ENCODE assay signal across 9 mouse cellular contexts in the genomic region with DNA sequence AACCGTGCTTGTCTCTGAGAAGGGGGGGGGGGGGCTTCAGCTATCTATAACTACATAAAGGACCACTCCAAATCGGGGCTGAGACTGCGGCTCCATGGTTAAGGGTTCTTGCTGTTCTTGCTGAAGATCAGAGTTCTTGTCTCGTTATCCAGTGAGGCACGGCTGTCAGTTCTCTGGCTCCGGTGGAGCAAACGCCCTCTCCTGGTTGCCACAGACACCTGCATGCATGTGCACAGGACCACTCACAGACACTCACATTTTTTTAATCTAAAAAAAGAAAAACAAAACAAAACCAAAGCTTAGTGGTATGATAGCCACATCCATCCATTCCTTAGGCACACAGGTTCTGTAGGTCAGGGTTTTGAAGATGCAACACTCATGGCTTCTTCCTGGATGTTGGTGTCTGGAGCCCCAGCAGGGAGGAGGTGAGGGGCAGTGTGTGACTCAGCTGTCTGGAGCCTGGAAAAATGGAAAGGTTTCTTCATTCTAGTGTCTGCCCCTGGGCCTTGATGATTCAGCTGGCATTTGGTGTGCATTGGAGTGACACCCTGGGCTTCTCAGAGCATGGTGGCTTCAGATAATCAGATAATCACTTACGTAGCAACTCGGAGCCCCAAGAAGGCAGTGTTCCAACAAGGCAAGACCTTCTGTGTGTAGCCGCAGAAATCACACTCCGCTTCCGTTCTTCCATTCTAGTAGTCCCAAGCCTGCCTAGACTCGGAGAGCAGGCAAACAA.
DNase-seq lines count a peak whose midpoint lies in the region; ATAC-seq and TF ChIP-seq lines count a peak whose summit lies in the region.
"Had no signal": no experiment of that assay in that cellular context is flagged by ENCODE, and none has a peak within 500 bp of the region (broad histone marks: within the 10 kb centered on the region; RNA-seq: fewer than 3 reads in every experiment).

No protein-coding gene starts in this region.

- DNase-seq in liver, embryonic 14.5 days (ENCODE audit: low read depth in 3 of 3, low spot score in 3 of 3), result no peak
- DNase-seq in Muller cell, postnatal 12 days (ENCODE audit: inconsistent ontology term), result peak; percentile 72
- DNase-seq in brain, adult 2 months (ENCODE audit: low read depth, low spot score), result peak; percentile 14
- no peak for DNase-seq in limb, embryonic 10.5 days (ENCODE audit: low spot score)
- DNase-seq in urinary bladder, postnatal 25 days (ENCODE audit: low spot score), result no peak

- H3K27me3 ChIP-seq in liver, embryonic 14.5 days (ENCODE audit: control insufficient read depth, insufficient read depth, low read length), result no peaks in the 10 kb centered on the region
- no peaks in the 10 kb centered on the region for H3K27me3 ChIP-seq in liver, embryonic 12.5 days (replicated peaks)
- H3K27me3 ChIP-seq in E14TG2a.4 (ENCODE audit: insufficient read depth, low read length), result 0 out of 2 replicates have a peak, but pooled peaks cover 7% of the 10 kb centered on the region
- H3K27me3 ChIP-seq in limb, embryonic 10.5 days (ENCODE audit: low read depth, poor library complexity, severe bottlenecking), result no peaks in the 10 kb centered on the region
- H3K27me3 ChIP-seq: hindbrain, embryonic 15.5 days had no signal

- no peak overlapping the region for H3K4me3 ChIP-seq in liver, embryonic 14.5 days (ENCODE audit: insufficient read depth in 1 of 2, low read depth in 2 of 2, low read length in 2 of 2)
- no peak overlapping the region for H3K4me3 ChIP-seq in liver, embryonic 12.5 days
- H3K4me3 ChIP-seq in E14TG2a.4 (replicated peaks; ENCODE audit: low read length), result no peak overlapping the region
- no peak overlapping the region for H3K4me3 ChIP-seq in limb, embryonic 10.5 days
- H3K4me3 ChIP-seq: hindbrain, embryonic 15.5 days had no signal

- H3K27ac ChIP-seq in liver, embryonic 14.5 days, result no peak overlapping the region
- H3K27ac ChIP-seq in liver, embryonic 12.5 days, result no peak overlapping the region
- no peak overlapping the region for H3K27ac ChIP-seq in limb, embryonic 10.5 days
- H3K27ac ChIP-seq: hindbrain, embryonic 15.5 days had no signal

- no peak for ATAC-seq in liver, embryonic 14.5 days (ENCODE audit: insufficient read depth)
- no peak for ATAC-seq in liver, embryonic 12.5 days

- no peaks in the 10 kb centered on the region for H3K9me3 ChIP-seq in liver, embryonic 14.5 days (ENCODE audit: control insufficient read depth, low read length)
- no peaks in the 10 kb centered on the region for H3K9me3 ChIP-seq in liver, embryonic 12.5 days (replicated peaks)
- H3K9me3 ChIP-seq in E14TG2a.4 (ENCODE audit: low read length), result no peaks in the 10 kb centered on the region
- H3K9me3 ChIP-seq in limb, embryonic 10.5 days (replicated peaks), result no peaks in the 10 kb centered on the region
- H3K9me3 ChIP-seq: hindbrain, embryonic 15.5 days had no signal

- peak; percentile 48 for TF ChIP-seq CTCF in liver, embryonic 14.5 days (IDR thresholded peaks at IDR 0.05; ENCODE audit: low read depth)
- TF ChIP-seq CTCF in E14TG2a.4 (conservative IDR thresholded peaks at IDR 0.05; ENCODE audit: low read length), result peak; percentile 69

- WGBS in liver, embryonic 14.5 days (ENCODE audit: insufficient replicate concordance), result 63% methylated on average over 13 of the region's 13 CpGs
- WGBS in liver, embryonic 12.5 days (ENCODE audit: insufficient replicate concordance), result 61% methylated on average over 13 of the region's 13 CpGs
- 90% methylated on average over 13 of the region's 13 CpGs for WGBS in limb, embryonic 10.5 days

- no peaks in the 10 kb centered on the region for H3K36me3 ChIP-seq in liver, embryonic 14.5 days (replicated peaks; ENCODE audit: control insufficient read depth, insufficient read depth, low read depth)
- no peaks in the 10 kb centered on the region for H3K36me3 ChIP-seq in liver, embryonic 12.5 days
- H3K36me3 ChIP-seq in E14TG2a.4 (ENCODE audit: insufficient read depth, low read length), result no peaks in the 10 kb centered on the region
- no peaks in the 10 kb centered on the region for H3K36me3 ChIP-seq in limb, embryonic 10.5 days
- H3K36me3 ChIP-seq: hindbrain, embryonic 15.5 days had no signal

- no peak for TF ChIP-seq EP300 in liver, embryonic 14.5 days (IDR thresholded peaks at IDR 0.05; ENCODE audit: low read depth)

- H3K9ac ChIP-seq in liver, embryonic 14.5 days (replicated peaks), result no peak overlapping the region
- H3K9ac ChIP-seq in liver, embryonic 12.5 days, result no peak overlapping the region
- H3K9ac ChIP-seq: hindbrain, embryonic 15.5 days had no signal

- no peaks in the 10 kb centered on the region for H3K4me1 ChIP-seq in liver, embryonic 14.5 days (replicated peaks; ENCODE audit: control insufficient read depth in 2 of 2, insufficient read depth in 2 of 2, low read length in 1 of 2)
- H3K4me1 ChIP-seq in liver, embryonic 12.5 days, result no peaks in the 10 kb centered on the region
- H3K4me1 ChIP-seq in E14TG2a.4 (replicated peaks; ENCODE audit: low read depth, low read length), result no peaks in the 10 kb centered on the region
- H3K4me1 ChIP-seq in limb, embryonic 10.5 days, result no peaks in the 10 kb centered on the region
- H3K4me1 ChIP-seq: hindbrain, embryonic 15.5 days had no signal

- H3K4me2 ChIP-seq in liver, embryonic 14.5 days (ENCODE audit: low read depth), result no peak overlapping the region
- no peak overlapping the region for H3K4me2 ChIP-seq in liver, embryonic 12.5 days
- H3K4me2 ChIP-seq: heart, embryonic 11.5 days; hindbrain, embryonic 15.5 days had no signal

Comparison
In these comparisons a context has a peak if more than half of its experiments do, and no peak if none do; other contexts are left out.
1. DNase-seq: peak in Muller cell, postnatal 12 days (single experiment) and brain, adult 2 months (single experiment); none in liver, embryonic 14.5 days (0 of 3), limb, embryonic 10.5 days (single experiment) and urinary bladder, postnatal 25 days (single experiment).